Mouse (Mus musculus) brain, adult 10 weeks (tissue): Measurements from ENCODE around the gene Ppp1cc. TPM values are rescaled to one million over a fixed set of nuclear protein-coding genes. Genes with fewer than 3 reads are reported as not detected.

Source experiments
- polyA plus RNA-seq: library from polyadenylated mRNA; stranded (reverse); fragments of 350-450 nt; fragmentation: Illumina TruSeq; extraction: RNeasy Lipid Tissue Mini Kit (QIAGEN cat#74804); gene quantifications from one replicate; pipeline ENCODE4 v1.2.3, GENCODE M21; 2015; ENCODE audit warnings: low read depth, low replicate concordance

Gene Ppp1cc
- polyA plus RNA-seq: 233 TPM

GRCm38 (mm10) chr5:122157827-122158381 is at the start of gene Ppp1cc:
Gene Ppp1cc, plus strand, starts transcription at chr5:122158278.

GRCm38 (mm10) chr5:122140723-122141122 is 17.4 kb upstream of the Ppp1cc start, which contains the start of gene Ccdc63:
Gene Ccdc63, minus strand, starts transcription at chr5:122140823.

GRCm38 (mm10) chr5:122206475-122206874 is 48.4 kb downstream of the Ppp1cc start, which contains the start of gene Hvcn1:
Gene Hvcn1, plus strand, starts transcription at chr5:122206804.

Other genes with a start within 250 kb of the Ppp1cc start
- 45.2 TPM for gene Cux2, start 108.2 kb upstream of the Ppp1cc start, polyA plus RNA-seq
- 6.2 TPM for gene Myl2, start 57.3 kb upstream of the Ppp1cc start, polyA plus RNA-seq
- 1.8 TPM for gene Ccdc63, start 17.5 kb upstream of the Ppp1cc start, polyA plus RNA-seq
- gene Hvcn1, start 48.5 kb downstream of the Ppp1cc start, polyA plus RNA-seq: 2.3 TPM
- gene Tctn1, start 106.2 kb downstream of the Ppp1cc start, polyA plus RNA-seq: 13.6 TPM
- gene Pptc7, start 126.1 kb downstream of the Ppp1cc start, polyA plus RNA-seq: 38.6 TPM
- 4.4 TPM for gene Rad9b, start 196.0 kb downstream of the Ppp1cc start, polyA plus RNA-seq
- gene Vps29, start 196.1 kb downstream of the Ppp1cc start, polyA plus RNA-seq: 303 TPM
- 26.3 TPM for gene Gpn3, start 213.6 kb downstream of the Ppp1cc start, polyA plus RNA-seq
- 93.5 TPM for gene Fam216a, start 214.1 kb downstream of the Ppp1cc start, polyA plus RNA-seq
- gene Arpc3, start 233.6 kb downstream of the Ppp1cc start, polyA plus RNA-seq: 466 TPM